Mouse (Mus musculus) hindbrain, embryonic 11.5 days (tissue): ENCODE measurements around the gene Unc93b1. TPM values are rescaled to one million over a fixed set of nuclear protein-coding genes. Genes with fewer than 3 reads are reported as not detected.

Experiments used
- ATAC-seq: fragments of 200-750 bp; cut with Nextera tagmentation; 2 replicates; pipeline ENCODE4 v1.8.0; 2017; ENCODE audit warnings: mild to moderate bottlenecking, moderate TSS enrichment, moderate library complexity; ENCODE audit not compliant: low FRiP score
- DNase-seq: peaks from one replicate; pipeline ENCODE4 v3.0.0-alpha.2; 2015; ENCODE audit warnings: low spot score
- H3K27ac ChIP-seq: fragments of 300-500 bp; sonication (generic); 2 replicates; pipeline ENCODE4 v1.5.1; 2014; ENCODE audit warnings: mild to moderate bottlenecking, low read depth, low read length
- H3K27me3 ChIP-seq: fragments of 300-500 bp; sonication (generic); 2 replicates; pipeline ENCODE4 v1.6.1; 2014; ENCODE audit warnings: mild to moderate bottlenecking, low read length, moderate library complexity, mixed read lengths; ENCODE audit not compliant: control insufficient read depth, insufficient read depth
- H3K36me3 ChIP-seq: fragments of 300-500 bp; sonication (generic); 2 replicates; pipeline ENCODE4 v1.6.1; 2014; ENCODE audit warnings: mild to moderate bottlenecking, low read length, moderate library complexity, mixed read lengths; ENCODE audit not compliant: control insufficient read depth, insufficient read depth
- H3K4me1 ChIP-seq: fragments of 300-500 bp; sonication (generic); replicated peaks from 2 replicates; pipeline ENCODE4 v1.6.1; 2014; ENCODE audit warnings: low read length, mixed read lengths; ENCODE audit not compliant: control insufficient read depth, insufficient read depth
- H3K4me2 ChIP-seq: fragments of 300-500 bp; sonication (generic); replicated peaks from 2 replicates; pipeline ENCODE4 v1.6.1; 2014; ENCODE audit warnings: mild to moderate bottlenecking, low read depth, low read length
- H3K4me3 ChIP-seq: fragments of 300-500 bp; sonication (generic); 2 replicates; pipeline ENCODE4 v1.5.1; 2014; ENCODE audit warnings: low read depth, low read length
- H3K9ac ChIP-seq: fragments of 300-500 bp; sonication (generic); 2 replicates; pipeline ENCODE4 v1.6.1; 2014; ENCODE audit warnings: low read depth, low read length
- H3K9me3 ChIP-seq: fragments of 300-500 bp; sonication (generic); 2 replicates; pipeline ENCODE4 v1.6.1; 2016; ENCODE audit warnings: low read length; ENCODE audit not compliant: control insufficient read depth
- WGBS: fragments of 180-500 bp; shearing (Covaris S2); extraction: QIAGEN DNeasy Blood & Tissue Kit; methylation state at CpG from one replicate; pipeline ENCODE4 v1.1.7; 2014; 5-methylcytosine and 5-hydroxymethylcytosine counted together
- polyA plus RNA-seq: library from polyadenylated mRNA; unstranded; fragments of >200 nt; fragmentation: Nextera tagmentation; extraction: Ambion mirVana; gene quantifications from 2 replicates; pipeline ENCODE4 v1.2.1, GENCODE M21; 2014

Unc93b1 gene
- polyA plus RNA-seq, 1 experiment from 2014 or later: 6.4 TPM

- H3K9ac ChIP-seq: no peak overlapping the region
- H3K27me3 ChIP-seq: no peaks in the 10 kb centered on the region
- DNase-seq (no peak), ATAC-seq (no peak)
- no peak overlapping the region for H3K4me3 ChIP-seq
- no peak overlapping the region for H3K4me2 ChIP-seq
- H3K36me3 ChIP-seq: no peaks in the 10 kb centered on the region
- no peaks in the 10 kb centered on the region for H3K9me3 ChIP-seq
- 96% methylated on average over 3 of the region's 3 CpGs for WGBS
- no peaks in the 10 kb centered on the region for H3K4me1 ChIP-seq
- H3K27ac ChIP-seq: no peak overlapping the region
These were observed 56.6 kb downstream of the Unc93b1 start for GRCm38 (mm10) chr19:3991562-3991961.

GRCm38 (mm10) chr19:3991966-3992365 lies 57.0 kb downstream of the Unc93b1 start:
- no peak overlapping the region for H3K27ac ChIP-seq
- WGBS: 84% methylated on average over 3 of the region's 3 CpGs

GRCm38 (mm10) chr19:3992416-3992815 lies 57.4 kb downstream of the Unc93b1 start, which contains the start of gene Tbx10:
Tbx10 (plus strand) TSS chr19:3992752.
- no peaks in the 10 kb centered on the region for H3K9me3 ChIP-seq
- no peak within 1 kb of the TSS for H3K4me3 ChIP-seq
- ATAC-seq: no peak
- 61% methylated on average over 5 of the region's 5 CpGs for WGBS
- no peaks in the 10 kb centered on the region for H3K27me3 ChIP-seq
- no peak within 1 kb of the TSS for H3K9ac ChIP-seq
- no peak within 1 kb of the TSS for H3K27ac ChIP-seq
- DNase-seq: no peak
- no peaks in the 10 kb centered on the region for H3K36me3 ChIP-seq
- H3K4me2 ChIP-seq: no peak within 1 kb of the TSS
- H3K4me1 ChIP-seq: no peaks in the 10 kb centered on the region

More at GRCm38 (mm10) chr19:3991966-3992365, 57.0 kb downstream of the Unc93b1 start:
- Histone ChIP-seq H3K4me2 (no peak overlapping the region), H3K4me3 (no peak overlapping the region), H3K36me3 (no peaks in the 10 kb centered on the region), H3K27me3 (no peaks in the 10 kb centered on the region), H3K4me1 (no peaks in the 10 kb centered on the region), H3K9me3 (no peaks in the 10 kb centered on the region), H3K9ac (no peak overlapping the region)
- DNase-seq (no peak), ATAC-seq (no peak)

- Histone ChIP-seq H3K4me3 (no peak overlapping the region), H3K36me3 (no peaks in the 10 kb centered on the region), H3K4me2 (no peak overlapping the region), H3K9ac (no peak overlapping the region), H3K9me3 (no peaks in the 10 kb centered on the region), H3K4me1 (no peaks in the 10 kb centered on the region), H3K27ac (no peak overlapping the region), H3K27me3 (no peaks in the 10 kb centered on the region)
- DNase-seq: no peak
- no peak for ATAC-seq
- WGBS: 70% methylated on average over 6 of the region's 6 CpGs
These were observed 59.9 kb downstream of the Unc93b1 start for GRCm38 (mm10) chr19:3994932-3995331.

- ATAC-seq: no peak
- Histone ChIP-seq H3K27me3 (no peaks in the 10 kb centered on the region), H3K9me3 (no peaks in the 10 kb centered on the region), H3K4me2 (no peak overlapping the region), H3K4me1 (no peaks in the 10 kb centered on the region), H3K36me3 (no peaks in the 10 kb centered on the region), H3K9ac (no peak overlapping the region), H3K27ac (no peak overlapping the region), H3K4me3 (no peak overlapping the region)
- no peak for DNase-seq
- WGBS: 92% methylated on average over 3 of the region's 3 CpGs
These were observed 60.5 kb downstream of the Unc93b1 start for GRCm38 (mm10) chr19:3995505-3995904.

- no peak overlapping the region for H3K4me3 ChIP-seq
- ATAC-seq: no peak
- 75% methylated on average over 7 of the region's 7 CpGs for WGBS
These were observed 61.1 kb downstream of the Unc93b1 start for GRCm38 (mm10) chr19:3996106-3996505.

GRCm38 (mm10) chr19:3996747-3997146 lies 61.8 kb downstream of the Unc93b1 start:
- no peak for DNase-seq
- no peak overlapping the region for H3K27ac ChIP-seq
- no peaks in the 10 kb centered on the region for H3K27me3 ChIP-seq
- H3K36me3 ChIP-seq: no peaks in the 10 kb centered on the region
- H3K9ac ChIP-seq: no peak overlapping the region
- 84% methylated on average over 8 of the region's 8 CpGs for WGBS
- no peak overlapping the region for H3K4me2 ChIP-seq
- no peaks in the 10 kb centered on the region for H3K9me3 ChIP-seq
- H3K4me1 ChIP-seq: peaks cover 3% of the 10 kb centered on the region
- ATAC-seq: no peak
- H3K4me3 ChIP-seq: no peak overlapping the region

More at GRCm38 (mm10) chr19:3996106-3996505, 61.1 kb downstream of the Unc93b1 start:
- Histone ChIP-seq H3K9me3 (no peaks in the 10 kb centered on the region), H3K27me3 (no peaks in the 10 kb centered on the region), H3K9ac (no peak overlapping the region), H3K4me2 (no peak overlapping the region), H3K27ac (no peak overlapping the region), H3K36me3 (no peaks in the 10 kb centered on the region), H3K4me1 (peaks cover under 1% of the 10 kb centered on the region)
- no peak for DNase-seq

GRCm38 (mm10) chr19:3997231-3997630 lies 62.2 kb downstream of the Unc93b1 start:
- Histone ChIP-seq H3K36me3 (no peaks in the 10 kb centered on the region), H3K4me3 (no peak overlapping the region), H3K27me3 (no peaks in the 10 kb centered on the region), H3K4me2 (no peak overlapping the region), H3K27ac (no peak overlapping the region), H3K9ac (no peak overlapping the region), H3K9me3 (no peaks in the 10 kb centered on the region), H3K4me1 (peaks cover 3% of the 10 kb centered on the region)
- ATAC-seq (no peak), DNase-seq (no peak)
- WGBS: 73% methylated on average over 8 of the region's 8 CpGs

GRCm38 (mm10) chr19:3998335-3998734 lies 63.3 kb downstream of the Unc93b1 start:
- no peaks in the 10 kb centered on the region for H3K27me3 ChIP-seq
- no peak overlapping the region for H3K9ac ChIP-seq
- no peak overlapping the region for H3K4me2 ChIP-seq
- H3K36me3 ChIP-seq: no peaks in the 10 kb centered on the region
- no peak overlapping the region for H3K4me3 ChIP-seq
- peaks cover 3% of the 10 kb centered on the region for H3K4me1 ChIP-seq
- DNase-seq: no peak
- no peaks in the 10 kb centered on the region for H3K9me3 ChIP-seq
- 73% methylated on average over 8 of the region's 8 CpGs for WGBS
- H3K27ac ChIP-seq: no peak overlapping the region
- no peak for ATAC-seq
